Mouse (Mus musculus) embryonic facial prominence, embryonic 11.5 days (tissue): ENCODE data around the gene Calm4. TPM values are rescaled to one million over a fixed set of nuclear protein-coding genes. Genes with fewer than 3 reads are reported as not detected.

Experiments
- ATAC-seq: fragments of 200-750 bp; cut with Nextera tagmentation; replicated peaks from 2 replicates; pipeline ENCODE4 v1.8.0; 2017; ENCODE audit warnings: low read depth; ENCODE audit not compliant: insufficient number of reproducible peaks, low FRiP score, low TSS enrichment
- DNase-seq: peaks from one replicate; pipeline ENCODE4 v3.0.0-alpha.2; 2015; ENCODE audit warnings: low spot score
- H3K27ac ChIP-seq: fragments of 300-500 bp; sonication (generic); replicated peaks from 2 replicates; pipeline ENCODE4 v1.5.1; 2014; ENCODE audit warnings: mild to moderate bottlenecking, low read depth, low read length, control low read depth
- H3K27me3 ChIP-seq: fragments of 300-500 bp; sonication (generic); 2 replicates; pipeline ENCODE4 v1.6.1; 2014; ENCODE audit warnings: mild to moderate bottlenecking, low read length, moderate library complexity, mixed read lengths; ENCODE audit not compliant: control insufficient read depth, insufficient read depth
- H3K36me3 ChIP-seq: fragments of 300-500 bp; sonication (generic); replicated peaks from 2 replicates; pipeline ENCODE4 v1.6.1; 2014; ENCODE audit warnings: low read depth, mild to moderate bottlenecking, low read length, moderate library complexity, mixed read lengths; ENCODE audit not compliant: control insufficient read depth, insufficient read depth
- H3K4me1 ChIP-seq: fragments of 300-500 bp; sonication (generic); 2 replicates; pipeline ENCODE4 v1.6.1; 2014; ENCODE audit warnings: low read length, mixed read lengths; ENCODE audit not compliant: control insufficient read depth, insufficient read depth
- H3K4me2 ChIP-seq: fragments of 300-500 bp; sonication (generic); 2 replicates; pipeline ENCODE4 v1.6.1; 2014; ENCODE audit warnings: low read depth, mild to moderate bottlenecking, control low read depth, low read length, moderate library complexity
- H3K4me3 ChIP-seq: fragments of 300-500 bp; sonication (generic); 2 replicates; pipeline ENCODE4 v1.5.1; 2014; ENCODE audit warnings: low read depth, low read length, control low read depth
- H3K9ac ChIP-seq: fragments of 300-500 bp; sonication (generic); replicated peaks from 2 replicates; pipeline ENCODE4 v1.6.1; 2014; ENCODE audit warnings: mild to moderate bottlenecking, control low read depth, low read length
- H3K9me3 ChIP-seq: fragments of 300-500 bp; sonication (generic); replicated peaks from 2 replicates; pipeline ENCODE4 v1.6.1; 2016; ENCODE audit warnings: mild to moderate bottlenecking, low read length, inconsistent platforms, mixed read lengths; ENCODE audit not compliant: control insufficient read depth
- WGBS: fragments of 180-500 bp; shearing (Covaris S2); extraction: QIAGEN DNeasy Blood & Tissue Kit; methylation state at CpG from one replicate; pipeline ENCODE4 v1.1.7; 2014; 5-methylcytosine and 5-hydroxymethylcytosine counted together
- polyA plus RNA-seq: library from polyadenylated mRNA; unstranded; fragments of >200 nt; fragmentation: Nextera tagmentation; extraction: Ambion mirVana; gene quantifications from 2 replicates; pipeline ENCODE4 v1.2.1, GENCODE M21; 2014

The Calm4 gene
- polyA plus RNA-seq, 1 experiment from 2014 or later = not detected

DNA sequence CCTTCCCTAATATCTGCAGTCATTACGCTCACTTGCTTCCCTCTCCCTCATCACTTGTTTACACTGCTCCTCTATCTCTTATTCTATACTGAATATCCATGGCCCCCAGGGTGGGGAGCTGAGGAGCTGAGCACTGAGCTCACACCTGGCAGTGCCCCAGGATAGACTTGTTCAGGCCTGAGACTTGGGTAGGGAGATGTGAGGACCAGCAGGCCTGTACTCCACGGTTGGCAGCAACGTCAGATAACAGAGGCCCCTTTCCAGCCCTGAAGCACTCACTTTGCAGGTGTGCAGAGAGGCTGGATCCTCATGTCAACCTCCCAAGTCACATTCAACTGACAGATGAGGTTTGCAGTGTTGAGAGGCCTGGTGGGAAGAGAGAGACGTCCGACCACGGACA is 39.6 kb downstream of the Calm4 start:
- ATAC-seq = 0 out of 2 replicates have a peak, but pooled peaks have one; percentile 30
- no peak overlapping the region for H3K27ac ChIP-seq
- H3K9me3 ChIP-seq = no peaks in the 10 kb centered on the region

DNA sequence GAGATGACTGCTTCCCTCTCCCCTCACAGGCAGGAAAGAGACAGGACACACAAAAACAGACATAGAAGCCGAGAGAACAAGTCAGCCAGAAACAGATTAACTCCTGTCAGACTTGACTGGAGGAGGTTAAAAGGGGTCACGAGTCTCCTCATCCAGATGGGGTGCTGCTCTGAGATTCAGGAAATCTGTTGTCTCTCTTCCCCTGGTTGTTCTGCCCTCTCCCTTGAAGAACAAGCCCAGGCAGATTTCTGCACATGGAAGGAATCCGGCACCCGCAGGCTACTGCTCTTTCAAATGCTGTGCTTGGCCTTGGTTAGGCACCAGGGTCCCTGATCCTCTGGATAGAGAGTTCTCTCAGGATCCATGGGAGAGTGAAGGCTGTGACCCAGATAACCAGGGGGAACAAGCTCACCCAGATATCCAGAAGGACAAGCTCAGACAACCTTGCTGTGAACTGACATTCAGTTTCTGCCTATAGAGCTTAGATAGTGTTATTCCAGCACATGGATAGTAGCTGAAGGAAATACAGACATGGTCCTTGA is 40.2 kb downstream of the Calm4 start:
- Histone ChIP-seq H3K27ac (no peak overlapping the region), H3K27me3 (no peaks in the 10 kb centered on the region), H3K4me2 (no peak overlapping the region), H3K4me1 (no peaks in the 10 kb centered on the region), H3K9me3 (no peaks in the 10 kb centered on the region), H3K36me3 (no peaks in the 10 kb centered on the region; the same call in 1 of the 2 replicates), H3K4me3 (no peak overlapping the region), H3K9ac (no peak overlapping the region)
- WGBS = 27% methylated on average over 4 of the region's 4 CpGs
- DNase-seq (peak; percentile 35), ATAC-seq (0 out of 2 replicates have a peak, but pooled peaks have one; percentile 5)

More for the DNA sequence above, 39.6 kb downstream of the Calm4 start:
- Histone ChIP-seq H3K4me1 (no peaks in the 10 kb centered on the region), H3K27me3 (no peaks in the 10 kb centered on the region), H3K36me3 (no peaks in the 10 kb centered on the region; the same call in 1 of the 2 replicates), H3K9ac (no peak overlapping the region), H3K4me3 (no peak overlapping the region), H3K4me2 (no peak overlapping the region)
- 43% methylated on average over 6 of the region's 6 CpGs for WGBS
- no peak for DNase-seq

DNA sequence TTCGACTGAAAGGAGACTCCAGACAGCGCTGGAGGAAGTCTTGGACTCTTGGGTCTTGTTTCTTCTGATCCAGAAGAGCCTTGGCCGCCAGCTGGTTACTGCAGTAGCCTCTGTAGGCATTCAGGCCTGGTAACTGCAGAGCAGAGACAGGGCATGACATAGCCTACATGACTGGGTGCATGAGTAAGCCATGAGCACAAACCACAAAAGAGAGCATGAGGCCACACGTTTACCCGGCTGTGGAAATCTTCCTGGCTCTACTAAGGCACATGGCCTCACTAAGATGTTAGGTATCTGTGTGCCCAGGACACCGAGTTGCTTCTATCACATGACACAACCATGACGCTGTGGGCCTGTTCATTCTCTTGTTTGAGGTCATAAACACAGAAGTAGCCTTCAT is 49.1 kb downstream of the Calm4 start:
- no peak for DNase-seq

More for the DNA sequence above, 49.1 kb downstream of the Calm4 start:
- no peak for ATAC-seq
- Histone ChIP-seq H3K4me1 (no peaks in the 10 kb centered on the region), H3K4me3 (no peak overlapping the region), H3K36me3 (peaks cover 16% of the 10 kb centered on the region), H3K4me2 (no peak overlapping the region), H3K9ac (no peak overlapping the region), H3K9me3 (no peaks in the 10 kb centered on the region), H3K27me3 (no peaks in the 10 kb centered on the region), H3K27ac (no peak overlapping the region)
- 92% methylated on average over 7 of the region's 7 CpGs for WGBS

Other genes with a start within 250 kb of the Calm4 start
- gene Fam208b, start 226.6 kb upstream of the Calm4 start, polyA plus RNA-seq = 29.1 and 30.4 TPM in 2 replicates
- 8.5 and 9.6 TPM in 2 replicates for gene Asb13, start 203.7 kb upstream of the Calm4 start, polyA plus RNA-seq
- gene Calml3, start 33.4 kb upstream of the Calm4 start, polyA plus RNA-seq = 0.29 and 0.39 TPM in 2 replicates
- gene Calm5, start 16.4 kb downstream of the Calm4 start, polyA plus RNA-seq = not detected in 2 replicates
- 108 and 124 TPM in 2 replicates for gene Net1, start 80.5 kb downstream of the Calm4 start, polyA plus RNA-seq
- gene Tubal3, start 80.5 kb downstream of the Calm4 start, polyA plus RNA-seq = 0.07 TPM in 1 of 2 replicates, not detected in the other
- not detected in 2 replicates for gene Ucn3, start 107.6 kb downstream of the Calm4 start, polyA plus RNA-seq
- 0.33 and 0.84 TPM in 2 replicates for gene Akr1c14, start 211.3 kb downstream of the Calm4 start, polyA plus RNA-seq